In genomic region chr15:99456338-99456962, GRCm38 (mm10) we compare ENCODE assay signal across 8 mouse cellular contexts. TPM values are rescaled to one million over a fixed set of nuclear protein-coding genes. Genes with fewer than 3 reads are reported as not detected.
DNase-seq lines count a peak whose midpoint lies in the region; ATAC-seq and TF ChIP-seq lines count a peak whose summit lies in the region.

No protein-coding gene starts in this region.

- peaks cover 14% of the 10 kb centered on the region for H3K36me3 ChIP-seq in embryonic facial prominence, embryonic 13.5 days
- H3K36me3 ChIP-seq in hindbrain, postnatal 0 days (ENCODE audit: insufficient read depth, low read length): no peaks in the 10 kb centered on the region
- H3K36me3 ChIP-seq in midbrain, embryonic 12.5 days: peaks cover under 1% of the 10 kb centered on the region; the same call in 1 of the 2 replicates

- TF ChIP-seq POLR2A in lung, adult 2 months (IDR thresholded peaks at IDR 0.05; ENCODE audit: borderline replicate concordance, extremely low read depth, low read depth, low read length): no peak

- no peak for ATAC-seq in embryonic facial prominence, embryonic 13.5 days (ENCODE audit: insufficient number of reproducible peaks, insufficient read depth, low FRiP score, low TSS enrichment, low read depth)
- ATAC-seq in hindbrain, postnatal 0 days: no peak
- no peak for ATAC-seq in midbrain, embryonic 12.5 days (ENCODE audit: low FRiP score, low read depth)

- H3K27me3 ChIP-seq in embryonic facial prominence, embryonic 13.5 days: no peaks in the 10 kb centered on the region
- no peaks in the 10 kb centered on the region for H3K27me3 ChIP-seq in hindbrain, postnatal 0 days (ENCODE audit: insufficient read depth, low read length)
- H3K27me3 ChIP-seq in midbrain, embryonic 12.5 days: no peaks in the 10 kb centered on the region

- TF ChIP-seq CTCF in lung, adult 2 months (IDR thresholded peaks at IDR 0.05; ENCODE audit: insufficient read depth, low read length): no peak
- TF ChIP-seq CTCF in hindbrain, postnatal 0 days (IDR thresholded peaks at IDR 0.05; ENCODE audit: low read depth): no peak

- no peaks in the 10 kb centered on the region for H3K9me3 ChIP-seq in embryonic facial prominence, embryonic 13.5 days
- H3K9me3 ChIP-seq in hindbrain, postnatal 0 days (ENCODE audit: low read length): no peaks in the 10 kb centered on the region
- no peaks in the 10 kb centered on the region for H3K9me3 ChIP-seq in midbrain, embryonic 12.5 days

- no peak for DNase-seq in lung, adult 2 months
- DNase-seq in lung, adult 18-20 months: no peak
- peak; percentile 46 for DNase-seq in hindbrain, postnatal 0 days (ENCODE audit: low spot score)
- no peak for DNase-seq in embryo, embryonic 10.5 days (ENCODE audit: low spot score)
- no peak for DNase-seq in frontal cortex, postnatal 10 days (ENCODE audit: low spot score in 2 of 2)
- no peak for DNase-seq in kidney, postnatal 25 days

- peak overlapping the region; percentile 94 for H3K4me3 ChIP-seq in lung, adult 2 months (replicated peaks; ENCODE audit: extremely low read depth, low read depth, low read length)
- H3K4me3 ChIP-seq in embryonic facial prominence, embryonic 13.5 days: peak overlapping the region; percentile 82
- H3K4me3 ChIP-seq in hindbrain, postnatal 0 days (ENCODE audit: low read length): peak overlapping the region; percentile 81
- peak overlapping the region; percentile 77 for H3K4me3 ChIP-seq in midbrain, embryonic 12.5 days

- peak overlapping the region; percentile 96 for H3K27ac ChIP-seq in embryonic facial prominence, embryonic 13.5 days
- H3K27ac ChIP-seq in hindbrain, postnatal 0 days: peak overlapping the region; percentile 93
- peak overlapping the region; percentile 83 for H3K27ac ChIP-seq in midbrain, embryonic 12.5 days (replicated peaks)

- H3K4me2 ChIP-seq in embryonic facial prominence, embryonic 13.5 days: peak overlapping the region; percentile 85
- H3K4me2 ChIP-seq in hindbrain, postnatal 0 days (ENCODE audit: low read depth, low read length): peak overlapping the region; percentile 86
- peak overlapping the region; percentile 87 for H3K4me2 ChIP-seq in midbrain, embryonic 12.5 days (replicated peaks)

- peak overlapping the region; percentile 79 for H3K9ac ChIP-seq in embryonic facial prominence, embryonic 13.5 days
- H3K9ac ChIP-seq in hindbrain, postnatal 0 days (replicated peaks; ENCODE audit: low read length): peak overlapping the region; percentile 70
- H3K9ac ChIP-seq in midbrain, embryonic 12.5 days (replicated peaks): peak overlapping the region; percentile 84

- peaks cover 6% of the 10 kb centered on the region for H3K4me1 ChIP-seq in lung, adult 2 months (ENCODE audit: control insufficient read depth, insufficient read depth, low read length)
- peaks cover 40% of the 10 kb centered on the region for H3K4me1 ChIP-seq in embryonic facial prominence, embryonic 13.5 days
- H3K4me1 ChIP-seq in hindbrain, postnatal 0 days (ENCODE audit: insufficient read depth, low read length): peaks cover 26% of the 10 kb centered on the region
- peaks cover 49% of the 10 kb centered on the region for H3K4me1 ChIP-seq in midbrain, embryonic 12.5 days

- 21% methylated on average over 7 of the region's 7 CpGs for WGBS in lung, adult 2 months
- 13% methylated on average over 7 of the region's 7 CpGs for WGBS in embryonic facial prominence, embryonic 13.5 days
- 9% methylated on average over 7 of the region's 7 CpGs for WGBS in hindbrain, postnatal 0 days
- WGBS in midbrain, embryonic 12.5 days: 21% methylated on average over 7 of the region's 7 CpGs

RNA-seq across cellular contexts. Expression of gene Nckap5l, which starts 1.1 kb away (rescaled TPM):
- 13.0 and 13.4 TPM in 2 replicates for polyA plus RNA-seq in lung, adult 2 months (2012; rRNA removed)
- polyA plus RNA-seq in embryonic facial prominence, embryonic 13.5 days (2015; fragmentation: Nextera tagmentation; extraction: Ambion mirVana): 9.4 and 10.3 TPM in 2 replicates
- 19.5 and 23.4 TPM in 2 replicates for total RNA-seq in hindbrain, postnatal 0 days (2014; rRNA removed)
- 10.0 and 11.4 TPM in 2 replicates for polyA plus RNA-seq in hindbrain, postnatal 0 days (2015; fragmentation: Nextera tagmentation; extraction: Ambion mirVana)
- 12.9 and 15.8 TPM in 2 replicates for polyA plus RNA-seq in midbrain, embryonic 12.5 days (2016; fragmentation: Nextera tagmentation; extraction: Ambion mirVana)

RNA-seq across cellular contexts. Expression of gene Bcdin3d, which starts 18.1 kb away (rescaled TPM):
- 5.0 and 5.2 TPM in 2 replicates for polyA plus RNA-seq in lung, adult 2 months (2012; rRNA removed)
- 16.3 and 17.3 TPM in 2 replicates for polyA plus RNA-seq in embryonic facial prominence, embryonic 13.5 days (2015; fragmentation: Nextera tagmentation; extraction: Ambion mirVana)
- 10.1 and 13.7 TPM in 2 replicates for total RNA-seq in hindbrain, postnatal 0 days (2014; rRNA removed)
- 12.6 and 12.7 TPM in 2 replicates for polyA plus RNA-seq in hindbrain, postnatal 0 days (2015; fragmentation: Nextera tagmentation; extraction: Ambion mirVana)
- 19.9 and 20.1 TPM in 2 replicates for polyA plus RNA-seq in midbrain, embryonic 12.5 days (2016; fragmentation: Nextera tagmentation; extraction: Ambion mirVana)
